Mouse (Mus musculus) granulocyte monocyte progenitor cell, adult 5-6 weeks (primary cell): ENCODE measurements at regions not wholly inside any gene's neighbourhood (a gene's known extent, or its start where the extent isn't known, plus 50 kb on each side); places are given as distances from the start of the nearest gene placed in this dataset.

Experiments
- ATAC-seq: replicated peaks from 2 replicates; pipeline ENCODE4 v1.8.0; 2016; ENCODE audit warnings: mild to moderate bottlenecking, moderate TSS enrichment, inconsistent platforms; ENCODE audit not compliant: poor library complexity, severe bottlenecking

DNA sequence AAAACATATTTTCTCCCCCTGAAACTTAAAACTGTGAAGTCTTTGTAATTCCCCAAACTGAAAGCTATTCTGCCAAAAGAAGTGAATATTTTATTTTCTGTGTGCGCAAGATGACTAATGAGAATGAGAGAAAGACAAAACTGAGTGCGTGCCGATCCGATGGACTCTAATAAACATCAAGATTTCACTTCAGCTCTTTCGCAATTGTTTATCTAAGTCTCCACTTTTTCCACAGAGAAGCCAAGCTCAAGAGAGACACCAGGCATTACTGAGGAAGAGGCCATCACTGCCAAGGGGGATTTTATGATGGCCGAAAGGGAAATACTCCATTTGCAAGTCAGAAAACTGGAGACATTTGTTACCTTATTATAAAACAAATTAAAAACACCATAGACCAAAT, 55.0 kb upstream of the Uqcrfs1 start:
- ATAC-seq: no peak

DNA sequence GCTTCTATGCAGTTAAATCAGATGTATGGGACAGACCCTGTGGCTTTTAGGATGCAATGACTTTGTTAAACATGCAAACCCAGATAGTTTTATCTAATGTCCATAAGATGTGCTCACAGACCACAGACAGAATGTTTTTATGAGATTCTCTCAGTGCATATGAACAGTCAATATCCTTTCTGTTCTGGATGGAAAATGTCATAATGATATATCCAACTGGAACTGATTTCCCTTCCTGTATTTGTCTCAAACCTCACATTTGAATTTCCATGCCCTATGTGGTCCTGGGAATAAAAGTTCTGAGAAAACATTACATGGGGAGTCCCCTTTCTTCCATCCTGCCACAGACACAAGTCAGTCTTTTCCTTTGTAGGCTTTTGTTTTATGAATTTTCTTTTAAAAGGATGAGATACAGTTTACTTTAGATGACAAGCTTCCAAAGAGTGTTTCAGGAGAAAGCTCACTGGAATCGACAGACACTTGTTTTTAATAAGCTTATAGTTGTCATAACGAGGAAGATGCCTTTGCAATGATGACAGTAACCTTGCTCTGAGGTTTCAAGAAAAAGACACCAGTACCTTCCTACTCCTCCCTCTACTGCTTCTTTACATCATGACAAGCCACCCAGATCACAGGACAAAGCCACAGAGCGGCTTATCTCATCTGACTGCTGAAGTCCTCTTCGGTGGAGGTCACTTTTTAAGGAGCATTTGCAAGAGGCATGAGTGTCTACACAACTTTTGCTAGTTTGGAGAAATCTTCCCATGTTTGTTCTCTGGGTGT, 55.7 kb upstream of the Uqcrfs1 start:
- no peak for ATAC-seq

DNA sequence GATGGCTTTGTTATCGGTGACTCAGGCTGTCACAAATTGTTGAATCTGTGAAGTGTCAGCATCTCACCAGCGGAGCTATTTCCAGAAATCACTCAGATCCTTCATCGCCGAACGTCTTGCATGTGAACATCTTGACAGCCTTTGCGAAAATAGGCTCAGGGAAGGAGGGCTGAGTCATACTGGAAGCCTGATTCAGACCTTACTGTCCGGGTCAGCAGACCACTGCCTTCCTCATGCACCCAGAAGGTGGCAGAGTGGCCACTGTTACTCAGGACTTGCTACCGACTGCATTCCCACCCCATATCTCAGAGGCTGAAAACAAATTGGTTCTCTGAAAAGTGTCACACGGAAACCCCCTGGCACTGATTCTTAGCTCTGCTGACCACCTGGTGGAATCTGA, 55.9 kb upstream of the Dusp22 start:
- peak; percentile 55 for ATAC-seq

DNA sequence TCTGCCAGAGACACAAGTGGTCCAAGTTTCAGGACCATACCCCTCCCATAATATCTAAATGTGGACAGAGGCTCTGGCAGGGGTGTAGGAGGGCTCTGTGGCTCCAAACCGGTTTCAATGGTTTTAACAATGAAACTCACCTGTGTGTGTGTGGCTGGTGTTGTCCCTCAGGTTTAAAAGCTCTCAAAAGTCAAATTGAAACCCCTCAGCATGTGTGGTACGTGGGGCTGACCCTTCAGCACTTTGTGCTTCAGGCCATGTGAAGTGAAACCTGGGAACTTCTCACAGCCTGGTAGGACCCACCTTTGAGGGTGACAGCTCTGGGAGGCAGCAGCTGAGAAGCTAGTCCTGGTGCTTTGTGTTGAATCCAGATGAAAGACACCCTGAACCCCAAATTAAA, 52.5 kb upstream of the Dusp22 start:
- no peak for ATAC-seq

DNA sequence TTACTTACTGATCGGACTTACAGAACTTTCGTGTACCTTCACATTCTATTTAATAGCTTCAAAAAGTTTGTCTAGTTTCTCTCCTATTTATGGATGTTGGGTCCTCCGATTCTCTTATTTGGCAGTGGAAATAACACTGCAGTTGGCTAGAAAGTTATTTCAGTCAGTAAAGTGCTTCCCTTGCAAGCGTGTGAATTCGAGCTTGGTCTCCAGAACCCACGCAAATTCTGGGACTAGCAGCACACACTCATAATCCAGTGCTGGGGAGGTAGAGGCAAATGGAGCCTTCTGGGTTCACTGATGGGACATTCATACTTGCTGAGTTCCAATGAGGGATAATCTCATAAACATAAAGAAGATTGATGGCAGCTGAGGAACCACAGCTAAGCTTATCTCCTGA, 51.9 kb upstream of the Dusp22 start:
- ATAC-seq: no peak

DNA sequence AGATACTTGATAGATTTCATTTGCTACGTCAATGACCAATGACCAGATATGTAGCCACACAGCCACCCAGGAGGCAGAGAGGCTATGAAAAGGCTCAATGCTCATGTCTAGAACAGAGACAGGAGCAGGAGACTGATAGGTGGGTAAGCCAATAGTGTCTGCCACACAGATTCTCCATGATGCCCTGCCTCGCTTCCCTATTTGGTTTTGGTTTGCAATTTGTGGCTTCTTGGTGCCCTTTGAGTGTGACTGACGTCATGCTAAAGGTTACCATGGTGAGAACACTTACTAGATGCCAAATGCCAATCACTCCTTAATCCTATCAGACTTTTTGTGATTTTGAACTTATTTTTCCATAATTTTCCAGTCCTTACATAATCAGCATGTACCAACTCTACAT, 50.0 kb upstream of the Dusp22 start:
- peak; percentile 87 for ATAC-seq
